Mouse (Mus musculus) lung, adult 2 months (tissue): ENCODE results near the gene Bptf. TPM values are rescaled to one million over a fixed set of nuclear protein-coding genes. Genes with fewer than 3 reads are reported as not detected.

Source experiments
- DNase-seq: peaks from one replicate; pipeline ENCODE4 v3.0.0; 2022
- H3K4me1 ChIP-seq: fragments of 200-500 bp; 2 replicates; pipeline ENCODE4 v1.6.1; 2011; ENCODE audit warnings: low read length; ENCODE audit not compliant: control insufficient read depth, insufficient read depth
- H3K4me3 ChIP-seq: fragments of 200-500 bp; replicated peaks from 2 replicates; pipeline ENCODE3; 2011; ENCODE audit warnings: low read depth, mild to moderate bottlenecking, control low read depth, low read length; ENCODE audit errors: extremely low read depth
- CTCF ChIP-seq: fragments of 200-500 bp; IDR thresholded peaks from 2 replicates; pipeline ENCODE4 v1.5.1; 2011; ENCODE audit warnings: mild to moderate bottlenecking, low read length, control low read depth; ENCODE audit not compliant: insufficient read depth
- POLR2A ChIP-seq: fragments of 200-500 bp; IDR thresholded peaks from 2 replicates; pipeline ENCODE4 v1.6.1; 2011; ENCODE audit warnings: low read depth, mild to moderate bottlenecking, control low read depth, low read length, borderline replicate concordance; ENCODE audit errors: extremely low read depth
- WGBS: fragments of 180-500 bp; shearing (Covaris S2); methylation state at CpG from one replicate; pipeline ENCODE4 v1.1.7; 2018; 5-methylcytosine and 5-hydroxymethylcytosine counted together
- polyA plus RNA-seq: library from polyadenylated mRNA; depleted of rRNA; stranded (reverse); fragments of >200 nt; gene quantifications from 2 replicates; pipeline ENCODE4 v1.2.3, GENCODE M21; 2012

Gene Bptf
- polyA plus RNA-seq, 1 experiment = 27.3 TPM

- Histone ChIP-seq H3K4me1 (peaks cover 18% of the 10 kb centered on the region), H3K4me3 (no peak overlapping the region)
- TF ChIP-seq CTCF = peak; percentile 86
- TF ChIP-seq POLR2A = no peak
- 53% methylated on average over 5 of the region's 5 CpGs for WGBS
- peak; percentile 66 for DNase-seq
Observed at GRCm38 (mm10) chr11:107105227-107105626, 26.7 kb downstream of the Bptf start.

GRCm38 (mm10) chr11:107103736-107104135 is 28.2 kb downstream of the Bptf start:
- Histone ChIP-seq H3K4me1 (peaks cover 18% of the 10 kb centered on the region), H3K4me3 (no peak overlapping the region)
- no peak for DNase-seq
- no peak for TF ChIP-seq CTCF
- no peak for TF ChIP-seq POLR2A
- WGBS = 79% methylated on average over 2 of the region's 2 CpGs

GRCm38 (mm10) chr11:107103224-107103589 is 28.7 kb downstream of the Bptf start:
- TF ChIP-seq CTCF (no peak), POLR2A (no peak)
- whole genome bisulfite sequencing = 21% methylated on average over 2 of the region's 2 CpGs
- Histone ChIP-seq H3K4me3 (no peak overlapping the region), H3K4me1 (peaks cover 18% of the 10 kb centered on the region)
- DNase-seq = no peak

- no peak overlapping the region for H3K4me3 ChIP-seq
Observed at GRCm38 (mm10) chr11:107102465-107103223, 29.3 kb downstream of the Bptf start.

GRCm38 (mm10) chr11:107096973-107097372 is 35.0 kb downstream of the Bptf start:
- DNase-seq = no peak
- Histone ChIP-seq H3K4me3 (no peak overlapping the region), H3K4me1 (peaks cover 3% of the 10 kb centered on the region)
- 85% methylated on average over 5 of the region's 5 CpGs for WGBS
- TF ChIP-seq CTCF (no peak), POLR2A (no peak)

More at GRCm38 (mm10) chr11:107102465-107103223, 29.3 kb downstream of the Bptf start:
- H3K4me1 ChIP-seq = peaks cover 18% of the 10 kb centered on the region
- 19% methylated on average over 11 of the region's 11 CpGs for WGBS
- TF ChIP-seq CTCF (no peak), POLR2A (no peak)
- DNase-seq = peak; percentile 25

DNA sequence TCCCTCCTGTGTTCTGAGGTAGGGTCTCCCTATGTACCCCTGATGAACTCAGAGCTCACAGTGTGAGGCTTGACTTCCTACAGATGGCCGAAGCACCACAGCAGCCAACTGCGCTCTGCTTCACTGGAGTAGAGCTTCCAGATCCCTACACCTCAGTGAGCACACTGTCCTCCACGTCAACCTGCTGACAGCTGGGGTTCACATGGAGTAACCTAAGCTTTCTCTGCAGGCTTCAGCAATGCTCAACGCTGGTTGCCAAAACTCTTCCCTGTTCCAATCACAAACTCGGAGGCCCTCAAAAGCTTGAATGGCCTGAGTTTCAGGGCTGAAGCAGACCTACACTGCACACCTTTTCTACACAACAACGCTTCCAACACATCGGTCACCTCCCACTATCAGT is 38.1 kb downstream of the Bptf start:
- TF ChIP-seq CTCF (no peak), POLR2A (no peak)
- DNase-seq = no peak
- 88% methylated on average over 7 of the region's 7 CpGs for WGBS
- Histone ChIP-seq H3K4me3 (no peak overlapping the region), H3K4me1 (no peaks in the 10 kb centered on the region)

DNA sequence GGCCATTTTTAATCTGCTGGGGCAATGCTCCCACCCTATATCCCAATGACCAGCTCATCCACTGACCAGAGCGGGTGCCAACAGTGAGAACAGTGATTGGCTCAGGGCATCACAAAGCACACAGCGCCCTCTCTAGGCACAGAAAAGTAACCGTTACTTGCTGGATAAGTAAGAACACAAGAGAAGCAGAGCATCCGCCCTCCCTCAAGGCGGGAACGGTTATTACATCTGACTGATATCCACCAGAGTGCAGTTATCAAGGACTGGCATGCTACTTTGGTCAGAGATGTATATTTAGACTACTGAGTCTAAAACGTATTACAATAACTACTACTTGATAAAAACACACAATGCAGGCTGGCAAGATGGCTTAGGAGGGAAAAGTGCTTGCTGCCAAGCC is 39.3 kb downstream of the Bptf start:
- TF ChIP-seq POLR2A (no peak), CTCF (no peak)
- Histone ChIP-seq H3K4me1 (no peaks in the 10 kb centered on the region), H3K4me3 (no peak overlapping the region)
- 92% methylated on average over 7 of the region's 7 CpGs for WGBS
- no peak for DNase-seq

- no peak for TF ChIP-seq CTCF
- TF ChIP-seq POLR2A = no peak
- Histone ChIP-seq H3K4me1 (no peaks in the 10 kb centered on the region), H3K4me3 (no peak overlapping the region)
- DNase-seq = no peak
- WGBS = 71% methylated on average over 5 of the region's 5 CpGs
Observed at GRCm38 (mm10) chr11:107085866-107086265, 46.1 kb downstream of the Bptf start.

DNA sequence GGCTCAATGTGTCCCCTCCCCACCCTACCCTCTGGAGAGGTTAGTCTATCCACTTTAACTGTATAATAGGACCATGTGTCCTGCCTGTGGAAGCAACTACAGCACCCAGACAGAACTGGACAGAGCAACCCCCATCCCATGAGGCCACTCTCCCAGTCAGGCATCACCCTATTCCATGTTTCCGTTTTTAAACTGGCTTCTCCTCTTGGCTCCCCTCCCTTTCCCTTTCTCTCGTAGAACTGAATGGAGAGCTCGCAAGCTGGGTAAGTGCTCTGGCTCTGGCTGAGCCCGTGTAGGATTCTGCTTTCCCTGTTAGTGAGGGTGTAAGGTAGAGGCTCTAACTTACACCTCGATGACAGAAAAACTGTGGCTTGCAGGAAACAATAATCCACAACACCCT is 48.4 kb downstream of the Bptf start:
- Histone ChIP-seq H3K4me3 (no peak overlapping the region), H3K4me1 (no peaks in the 10 kb centered on the region)
- no peak for DNase-seq
- TF ChIP-seq CTCF (no peak), POLR2A (no peak)
- 76% methylated on average over 5 of the region's 5 CpGs for WGBS

GRCm38 (mm10) chr11:107065216-107065785 is 66.6 kb downstream of the Bptf start:
- Histone ChIP-seq H3K4me3 (no peak overlapping the region), H3K4me1 (no peaks in the 10 kb centered on the region)
- TF ChIP-seq POLR2A (no peak), CTCF (no peak)
- no peak for DNase-seq
- 86% methylated on average over 11 of the region's 11 CpGs for WGBS

- no peak for DNase-seq
- no peak for TF ChIP-seq POLR2A
- TF ChIP-seq CTCF = no peak
- WGBS = 92% methylated on average over 1 of the region's 1 CpGs
- H3K4me1 ChIP-seq = no peaks in the 10 kb centered on the region
- H3K4me3 ChIP-seq = no peak overlapping the region
Observed at GRCm38 (mm10) chr11:107064590-107064989, 67.3 kb downstream of the Bptf start.
